Mouse (Mus musculus) erythroid progenitor cell, adult 5-6 weeks (primary cell): Measurements from ENCODE around the gene Ccdc81. TPM values are rescaled to one million over a fixed set of nuclear protein-coding genes. Genes with fewer than 3 reads are reported as not detected.
A peak's percentile ranks its signal among the peaks of the same experiment; 100 is the strongest.

ENCODE experiments used
- ATAC-seq: replicated peaks from 2 replicates; pipeline ENCODE4 v1.8.0; 2016; ENCODE audit warnings: moderate number of reproducible peaks, mild to moderate bottlenecking, moderate TSS enrichment, inconsistent platforms; ENCODE audit not compliant: poor library complexity, low FRiP score, severe bottlenecking
- total RNA-seq, 2 experiments: library from RNA; stranded (forward) in 1 of 2; stranded (reverse) in 1 of 2; fragments of 150-400 nt in 1 of 2; fragments of 186-747, 209-891 nt in 1 of 2; gene quantifications; 2 replicates each; pipeline versions ENCODE4 v1.2.3 to v1.2.4; 2015 to 2017; ENCODE audit warnings: low replicate concordance in 2 of 2

Ccdc81 gene
- total RNA-seq (2015; ENCODE audit: low replicate concordance) (not detected in 2 replicates), total RNA-seq (2017; ENCODE audit: low replicate concordance) (not detected in 2 replicates)

DNA sequence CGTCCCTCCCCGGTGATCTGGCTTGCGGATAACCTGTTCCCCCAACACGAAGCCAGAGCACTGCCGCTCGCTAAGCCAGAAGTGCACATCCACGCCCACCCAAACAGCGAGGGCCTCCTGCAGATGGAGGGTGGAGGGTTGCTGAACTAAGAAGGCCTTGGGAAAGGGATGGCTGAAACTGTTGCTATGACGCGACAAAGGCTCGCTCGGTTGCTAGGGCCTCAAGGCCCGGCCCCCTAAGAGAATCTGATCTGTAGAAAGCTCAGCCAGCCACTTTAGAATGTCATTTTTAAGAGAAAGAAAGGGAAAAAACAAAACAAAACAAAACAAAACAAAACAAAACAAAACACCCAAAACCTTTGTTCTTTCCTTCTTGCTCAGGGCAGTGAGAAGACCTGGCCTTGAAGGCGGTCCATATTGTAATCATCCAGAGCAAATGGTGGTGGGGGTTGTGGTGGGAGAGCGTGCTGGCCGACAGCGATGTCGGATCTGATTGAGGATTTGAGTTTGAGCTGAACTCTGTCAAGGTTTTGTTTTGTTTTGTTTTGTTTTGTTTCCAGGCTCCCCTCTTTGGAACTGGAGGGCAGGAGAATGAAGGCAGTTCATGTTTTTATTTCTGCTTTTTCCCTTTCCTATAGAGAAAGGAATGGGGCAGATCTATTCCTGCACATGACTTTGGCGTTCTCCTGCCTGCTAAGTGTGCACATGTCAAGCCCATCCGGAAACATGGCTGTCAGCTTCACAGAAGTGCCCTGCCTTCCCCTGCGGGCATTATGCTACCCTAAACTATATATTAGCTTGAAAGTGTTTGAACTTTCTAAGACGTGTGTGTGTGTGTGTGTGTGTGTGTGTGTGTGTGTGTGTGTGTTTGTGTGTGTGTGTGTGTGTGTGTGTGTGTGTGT is at the start of gene Ccdc81:
Gene Ccdc81, minus strand, starts transcription at position 188 of the 902 bp plus-strand sequence.
- no peak for ATAC-seq

DNA sequence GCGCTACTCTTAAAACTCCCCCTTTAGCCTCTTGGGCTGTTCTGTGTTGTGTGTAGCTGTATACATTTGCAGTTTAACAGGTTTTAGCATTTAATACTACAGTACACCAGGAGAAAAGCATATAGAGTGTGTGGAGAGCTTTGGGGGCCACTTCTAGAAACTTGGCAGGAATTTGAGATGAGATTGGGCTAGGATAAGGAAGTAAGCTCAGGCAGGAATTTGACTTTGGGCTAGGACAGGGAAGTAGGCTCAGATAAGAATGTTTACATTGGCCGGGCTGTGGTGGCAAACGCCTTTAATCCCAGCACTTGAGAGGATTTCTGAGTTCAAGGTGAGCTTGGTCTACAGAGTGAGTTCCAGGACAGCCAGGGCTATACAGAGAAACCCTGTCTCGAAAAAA is 46.0 kb upstream of the Ccdc81 start:
- ATAC-seq: no peak

DNA sequence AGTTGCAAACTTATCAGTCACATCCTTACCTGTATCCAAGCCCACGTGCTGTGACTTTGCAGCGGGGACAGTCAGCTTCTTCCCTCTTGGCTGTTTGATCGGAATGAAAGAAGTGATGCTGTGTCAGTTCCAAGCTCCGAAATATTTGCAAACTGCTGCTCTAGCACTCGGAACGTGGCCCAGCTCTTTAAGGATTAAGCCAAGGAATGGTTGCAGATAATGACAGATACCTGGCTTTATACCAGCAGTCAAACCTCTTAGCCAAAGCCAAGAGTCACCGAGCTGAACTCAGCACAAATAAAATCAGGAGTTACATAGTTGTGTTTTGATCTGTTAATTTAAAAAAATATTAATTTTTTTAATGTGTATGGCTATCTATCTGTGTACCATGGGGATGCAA is 44.6 kb upstream of the Ccdc81 start:
- no peak for ATAC-seq

DNA sequence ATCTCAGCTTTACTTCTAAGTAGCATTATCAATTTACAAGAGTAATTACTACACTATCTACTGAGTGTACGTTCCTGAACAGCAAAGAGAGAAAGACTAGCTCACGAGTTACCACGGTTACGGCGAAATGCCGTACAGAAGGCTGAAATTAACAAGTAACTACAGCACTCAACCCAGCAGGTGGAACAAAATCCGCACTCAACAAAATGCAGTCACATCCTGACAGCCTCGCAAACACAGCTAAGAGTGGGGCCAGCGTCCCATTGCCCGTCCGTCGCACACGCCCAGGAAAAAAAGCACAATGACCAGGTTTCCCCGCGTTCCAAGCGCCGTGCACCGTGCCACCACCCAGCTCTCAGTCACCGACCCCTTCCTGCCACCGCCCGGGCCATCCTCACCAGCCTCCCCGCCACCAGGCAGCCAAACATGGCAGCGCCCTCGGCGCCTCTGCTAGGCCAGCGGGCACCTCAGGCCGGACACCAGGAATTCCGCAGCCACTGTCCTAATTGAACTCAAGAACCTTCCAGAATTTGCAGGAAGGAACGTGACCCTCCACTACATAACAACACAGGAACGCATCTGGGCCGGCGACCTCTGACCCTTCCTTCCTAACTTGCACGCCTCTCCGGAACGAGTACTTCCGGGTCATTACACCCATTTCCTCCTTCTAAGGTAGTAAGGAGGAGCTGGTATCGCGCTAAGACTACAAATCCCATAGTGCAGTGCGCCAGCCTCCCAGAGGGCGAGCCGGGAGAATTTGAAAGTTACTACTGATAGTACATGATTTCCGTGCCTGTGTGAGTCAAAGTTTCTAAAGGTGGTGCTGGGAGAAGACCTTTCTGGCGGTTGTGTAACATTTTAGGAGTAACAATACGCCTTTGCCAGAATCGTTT is 37.4 kb upstream of the Ccdc81 start, which contains the start of gene Hikeshi:
Gene Hikeshi, minus strand, starts transcription at position 634 of the 893 bp plus-strand sequence.
- peak; percentile 99 for ATAC-seq

DNA sequence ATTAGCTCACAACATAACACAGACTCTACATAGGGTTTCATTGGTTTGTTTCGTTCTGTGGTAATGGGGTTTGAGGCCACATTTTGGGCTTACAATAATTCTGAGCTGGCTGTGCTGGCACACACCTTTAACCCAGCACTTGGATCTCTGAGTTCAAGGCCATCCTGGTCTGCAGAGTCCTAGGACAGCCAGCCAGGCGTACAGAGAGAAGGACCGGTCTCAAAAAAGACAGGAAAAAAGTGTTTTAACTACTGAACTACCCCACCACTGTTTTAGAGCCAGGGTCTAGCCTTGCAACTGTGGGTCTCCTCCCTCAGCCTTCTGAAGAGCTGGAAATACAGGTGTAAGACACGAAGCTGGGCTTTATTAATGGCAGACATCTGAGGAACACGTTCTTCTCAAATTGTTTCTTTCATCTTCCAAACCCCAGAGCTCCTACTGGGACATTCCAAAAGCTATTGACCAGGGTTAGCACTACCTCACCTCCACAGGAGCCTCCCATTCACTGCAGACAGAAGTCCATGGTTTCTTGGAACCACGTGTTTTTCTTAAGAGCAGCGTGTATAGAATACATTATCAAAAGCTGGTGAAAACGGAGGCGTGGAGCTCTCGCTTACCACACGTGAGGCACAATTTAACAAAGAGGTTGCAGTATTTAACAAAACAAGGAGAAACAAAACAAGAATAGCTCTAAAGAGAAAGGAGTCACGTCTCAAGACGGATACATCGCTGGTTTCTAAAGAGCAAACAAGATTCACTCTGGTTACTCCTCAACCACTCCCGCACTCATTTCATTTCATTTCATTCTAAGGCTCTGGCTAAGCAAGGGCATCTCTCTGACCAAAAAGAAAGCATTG is 36.3 kb upstream of the Ccdc81 start:
- no peak for ATAC-seq

DNA sequence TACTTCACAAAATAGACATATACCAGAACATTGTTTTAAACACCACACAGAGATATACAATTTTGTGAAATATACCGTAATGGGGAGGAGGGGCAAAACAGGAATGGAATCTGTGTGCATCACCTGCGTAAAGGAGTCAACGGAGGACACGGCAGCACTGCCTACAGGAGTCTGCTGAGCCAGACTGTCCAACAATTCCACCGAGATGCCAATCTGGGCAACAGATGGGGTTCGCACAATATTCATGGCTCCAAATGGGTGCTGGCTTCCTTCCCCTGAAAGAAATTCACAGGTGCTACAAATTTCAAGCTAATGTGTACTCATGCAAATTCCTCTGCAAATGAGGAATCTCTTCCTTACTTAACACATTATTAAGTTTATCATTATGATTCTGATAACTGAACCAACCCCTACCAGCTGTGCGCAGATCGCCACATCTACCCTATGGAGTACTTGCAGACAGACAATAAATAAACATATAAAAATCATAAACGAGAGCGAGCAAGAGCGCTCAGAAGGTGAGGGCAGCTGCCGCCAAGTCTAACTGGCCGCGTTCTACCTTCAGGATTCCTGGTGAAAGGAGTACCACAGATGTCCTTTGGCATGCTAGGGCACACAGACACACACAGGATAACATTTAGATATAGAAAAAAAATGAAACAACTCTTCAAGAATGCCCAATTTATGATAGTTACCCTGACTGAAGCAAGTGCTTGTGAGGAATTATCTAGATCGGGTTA is 20.2 kb upstream of the Ccdc81 start:
- ATAC-seq: no peak

GRCm38 (mm10) chr7:89917776-89918175 is 14.3 kb upstream of the Ccdc81 start:
- no peak for ATAC-seq

- ATAC-seq: no peak
Observed at GRCm38 (mm10) chr7:89916711-89917110, 13.3 kb upstream of the Ccdc81 start.

DNA sequence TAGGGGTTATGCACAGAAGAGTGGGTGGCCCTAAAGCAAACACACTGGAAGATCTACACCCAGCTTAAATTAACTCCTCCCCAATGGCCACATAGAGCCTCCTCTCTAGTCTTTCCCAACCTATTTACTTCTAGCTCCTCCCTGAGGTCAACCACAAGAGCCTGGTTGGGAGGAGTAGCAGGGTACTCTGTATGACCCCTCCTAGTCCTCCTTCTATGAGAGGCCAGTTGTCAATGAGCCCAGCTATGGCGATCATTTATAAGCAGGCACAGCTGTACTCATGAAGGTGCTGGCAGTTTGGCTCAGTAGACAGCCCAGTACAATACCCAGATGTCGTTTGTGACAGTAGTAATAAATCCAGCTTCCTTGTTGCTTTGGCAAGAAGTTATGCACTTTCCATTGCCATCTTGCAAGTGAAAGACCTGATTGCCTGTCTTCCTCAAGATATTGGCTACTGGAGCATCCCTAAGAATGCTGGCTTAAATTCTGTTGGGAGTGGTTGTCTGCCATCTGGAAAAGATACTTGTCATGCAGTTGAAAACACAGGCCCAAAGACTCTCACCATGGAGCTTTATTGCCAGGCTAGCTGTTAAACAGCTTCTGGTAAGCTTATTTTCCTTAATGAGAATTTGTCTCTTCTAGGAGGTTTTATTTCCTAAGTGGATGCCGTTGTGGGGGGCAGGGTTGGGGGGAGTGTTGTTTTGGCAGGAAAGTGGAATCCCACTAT is 10.2 kb upstream of the Ccdc81 start:
- no peak for ATAC-seq

DNA sequence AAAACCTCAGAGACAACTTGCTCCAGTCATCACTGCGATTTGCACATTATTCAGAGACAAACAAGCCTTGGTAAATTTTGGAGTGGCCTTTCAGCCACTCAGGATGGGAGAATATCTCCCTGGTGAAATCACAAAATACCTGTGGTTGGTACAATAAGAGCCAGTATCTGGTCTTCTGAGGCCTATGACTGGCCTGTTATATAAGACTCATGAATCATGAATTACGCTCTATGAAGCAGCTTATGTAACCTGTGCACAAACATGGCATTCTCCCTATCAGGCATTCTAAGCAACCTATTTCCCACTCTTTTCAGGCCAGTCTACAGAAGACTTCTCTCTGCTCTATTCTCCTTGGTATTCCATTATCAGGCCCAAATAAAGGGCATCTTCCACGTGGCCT is 8.9 kb upstream of the Ccdc81 start:
- ATAC-seq: no peak

DNA sequence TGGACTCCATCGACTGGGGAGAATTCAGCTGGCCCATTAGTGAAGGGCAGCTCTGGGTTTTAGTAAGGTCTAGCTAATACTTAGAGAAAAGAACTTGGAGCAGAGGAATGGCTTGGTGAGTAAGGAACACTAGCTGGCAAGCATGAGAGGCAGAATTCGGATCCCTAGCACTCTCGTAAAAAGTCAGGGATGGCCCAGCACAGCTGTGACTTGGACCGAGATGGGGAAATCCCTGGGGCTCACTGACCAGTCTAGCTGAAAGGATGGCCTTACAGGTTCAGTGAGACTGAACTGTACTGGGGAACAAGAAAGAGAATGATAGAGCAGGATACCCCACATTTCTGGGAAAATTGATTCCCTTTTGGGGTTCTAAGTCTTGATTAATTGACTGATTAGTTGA is 6.3 kb upstream of the Ccdc81 start:
- ATAC-seq: no peak

DNA sequence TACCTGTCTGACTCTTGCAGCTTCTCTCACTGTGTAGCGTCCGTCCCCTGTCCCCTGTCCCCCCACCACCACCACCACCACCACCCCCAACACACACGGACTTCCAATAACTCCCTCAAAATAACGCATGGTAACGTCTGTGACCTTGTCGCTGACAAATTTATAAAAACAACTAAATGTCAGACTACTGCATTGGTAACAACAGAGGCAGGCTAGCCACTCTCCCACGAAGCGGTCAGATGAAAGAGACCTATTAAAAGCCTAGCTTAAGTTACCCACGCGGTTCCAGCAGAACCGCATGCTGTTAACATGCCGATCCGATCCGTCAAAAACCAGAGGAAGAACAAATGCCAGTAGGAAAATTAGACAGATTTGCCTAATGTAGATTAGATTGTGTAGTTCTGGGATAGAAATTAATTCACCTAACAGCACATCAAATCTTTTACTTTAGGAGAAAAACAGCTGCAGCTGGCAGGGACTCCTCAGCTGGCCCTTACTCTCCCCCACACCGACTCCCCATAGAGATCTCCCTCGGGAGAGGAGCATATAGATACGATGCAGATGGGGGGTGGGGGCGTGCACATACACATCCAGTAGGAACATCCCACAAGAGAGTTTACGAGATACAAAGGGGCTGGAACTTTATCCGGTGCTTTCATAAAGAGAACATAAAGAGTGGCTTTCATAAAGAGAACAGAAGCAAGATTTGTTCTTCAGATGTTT is 5.6 kb upstream of the Ccdc81 start:
- ATAC-seq: no peak

GRCm38 (mm10) chr7:89908421-89908820 is 5.0 kb upstream of the Ccdc81 start:
- no peak for ATAC-seq

GRCm38 (mm10) chr7:89907950-89908349 is 4.5 kb upstream of the Ccdc81 start:
- ATAC-seq: peak; percentile 80

- ATAC-seq: no peak
Observed at GRCm38 (mm10) chr7:89903007-89903406, 422 bp downstream of the Ccdc81 start.

GRCm38 (mm10) chr7:89891856-89892255 is 11.6 kb downstream of the Ccdc81 start:
- ATAC-seq: no peak

DNA sequence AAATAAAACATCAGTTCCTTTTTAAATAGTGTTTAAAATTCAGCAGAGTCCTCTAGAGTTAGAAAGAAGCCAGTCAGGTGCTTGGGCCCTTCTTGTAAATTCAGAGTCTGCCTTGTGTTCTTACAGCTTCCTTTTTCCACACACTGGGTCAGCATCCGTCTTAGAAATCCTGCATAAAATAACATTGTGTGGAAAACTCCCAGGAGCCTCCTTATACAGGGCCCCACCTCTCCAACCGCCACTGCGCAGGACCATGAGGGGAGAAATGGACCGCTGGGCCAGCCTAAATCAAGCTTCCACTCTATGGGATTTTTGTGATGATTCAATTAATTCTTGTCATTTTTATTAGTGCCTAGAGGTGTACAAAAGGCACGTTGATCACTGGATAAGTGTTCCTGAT is 12.0 kb downstream of the Ccdc81 start:
- no peak for ATAC-seq

DNA sequence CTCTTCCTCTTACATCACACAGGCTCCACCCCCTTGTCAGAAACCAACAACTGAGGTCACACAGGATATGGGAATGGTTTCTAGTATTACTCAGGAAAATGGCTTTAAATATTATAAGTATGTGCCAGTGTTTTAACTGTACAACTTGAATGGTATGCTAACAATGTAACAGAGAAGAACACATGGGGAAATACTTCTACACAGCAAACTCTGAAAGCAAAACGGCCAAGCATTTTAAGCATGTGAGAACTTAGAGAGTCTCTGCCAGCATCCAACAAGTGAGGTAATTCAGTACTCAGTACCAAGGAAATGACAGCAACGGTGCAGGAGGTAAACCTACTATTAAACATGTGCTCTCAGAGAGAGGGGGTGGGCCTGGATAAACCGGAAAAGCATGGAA is 18.9 kb downstream of the Ccdc81 start:
- ATAC-seq: no peak
